Mouse (Mus musculus): ENCODE measurements around the gene Ap1b1. TPM values are rescaled to one million over a fixed set of nuclear protein-coding genes. Genes with fewer than 3 reads are reported as not detected.

Ap1b1 gene
- polyA plus RNA-seq, 1 experiment from 2014 or later, result 54.2 TPM

DNA sequence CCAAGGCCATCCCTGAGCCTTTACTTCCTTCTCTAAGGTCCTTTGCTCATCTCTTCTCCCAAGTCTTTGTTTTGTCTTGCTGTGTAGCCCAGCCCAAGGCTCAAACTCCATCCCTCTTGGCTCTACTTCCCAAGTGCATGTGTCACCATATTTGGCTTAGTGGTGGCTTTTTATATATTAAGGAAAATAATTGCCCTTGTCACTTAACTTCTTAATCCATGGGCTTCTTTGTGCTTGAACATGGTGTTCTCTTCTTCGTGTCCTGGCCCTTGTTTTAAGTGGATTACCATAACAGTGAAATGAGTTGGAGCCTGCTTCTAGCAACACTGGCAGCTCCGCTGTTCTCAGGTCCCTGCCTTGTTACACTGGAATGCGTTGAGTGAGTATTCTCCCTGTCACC is 9.1 kb downstream of the Ap1b1 start:
- no peak overlapping the region for H3K4me3 ChIP-seq (ENCODE audit: low read depth, low read length)
- H3K4me2 ChIP-seq (replicated peaks; ENCODE audit: low read depth, low read length), result no peak overlapping the region
- no peak overlapping the region for H3K9ac ChIP-seq (replicated peaks; ENCODE audit: low read depth, low read length)
- H3K4me1 ChIP-seq (ENCODE audit: control insufficient read depth, insufficient read depth, low read length), result no peaks in the 10 kb centered on the region
- ATAC-seq (ENCODE audit: insufficient number of reproducible peaks, insufficient read depth, low FRiP score, low read depth), result no peak
- H3K27ac ChIP-seq (ENCODE audit: low read length), result no peak overlapping the region
- no peaks in the 10 kb centered on the region for H3K27me3 ChIP-seq (ENCODE audit: control insufficient read depth, insufficient read depth, low read length)
- WGBS, result 92% methylated on average over 3 of the region's 3 CpGs
- no peaks in the 10 kb centered on the region; the same call in 1 of the 2 replicates for H3K36me3 ChIP-seq (ENCODE audit: control insufficient read depth, insufficient read depth, low read length)
- H3K9me3 ChIP-seq (ENCODE audit: control insufficient read depth, low read depth, low read length), result no peaks in the 10 kb centered on the region

GRCm38 (mm10) chr11:4996621-4997199 is 10.1 kb downstream of the Ap1b1 start:
- Histone ChIP-seq H3K27me3 (ENCODE audit: control insufficient read depth, insufficient read depth, low read length) (no peaks in the 10 kb centered on the region), H3K36me3 (ENCODE audit: control insufficient read depth, insufficient read depth, low read length) (no peaks in the 10 kb centered on the region; the same call in 1 of the 2 replicates), H3K4me3 (ENCODE audit: low read depth, low read length) (no peak overlapping the region), H3K9me3 (ENCODE audit: control insufficient read depth, low read depth, low read length) (no peaks in the 10 kb centered on the region), H3K27ac (ENCODE audit: low read length) (no peak overlapping the region), H3K9ac (replicated peaks; ENCODE audit: low read depth, low read length) (no peak overlapping the region), H3K4me1 (ENCODE audit: control insufficient read depth, insufficient read depth, low read length) (no peaks in the 10 kb centered on the region), H3K4me2 (replicated peaks; ENCODE audit: low read depth, low read length) (no peak overlapping the region)
- ATAC-seq (ENCODE audit: insufficient number of reproducible peaks, insufficient read depth, low FRiP score, low read depth), result no peak
- WGBS, result 82% methylated on average over 5 of the region's 5 CpGs

DNA sequence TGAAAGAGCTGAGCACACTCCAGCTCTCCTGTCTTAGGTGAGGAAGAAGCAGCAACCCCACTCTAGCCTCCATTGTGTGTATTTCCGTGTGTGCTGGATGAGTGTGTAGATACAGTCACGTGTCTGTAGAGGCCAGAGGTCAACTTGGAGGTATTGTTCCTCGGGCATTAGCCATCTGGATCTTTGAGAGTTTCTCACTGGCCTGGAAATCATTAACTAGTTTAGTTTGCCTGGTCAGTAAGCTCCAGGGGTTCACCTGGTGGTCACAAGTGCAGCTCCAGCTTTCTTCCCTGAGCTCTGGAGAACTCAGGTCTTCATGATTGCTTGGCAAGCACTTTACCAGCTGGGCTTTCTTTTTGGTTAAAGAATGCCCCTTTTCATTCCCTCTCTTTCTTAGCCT is 11.7 kb downstream of the Ap1b1 start:
- no peaks in the 10 kb centered on the region for H3K9me3 ChIP-seq (ENCODE audit: control insufficient read depth, low read depth, low read length)
- WGBS, result 35% methylated on average over 3 of the region's 3 CpGs
- H3K4me1 ChIP-seq (ENCODE audit: control insufficient read depth, insufficient read depth, low read length), result no peaks in the 10 kb centered on the region
- no peak overlapping the region for H3K9ac ChIP-seq (replicated peaks; ENCODE audit: low read depth, low read length)
- H3K27ac ChIP-seq (ENCODE audit: low read length), result peak overlapping the region; percentile 72
- no peak overlapping the region for H3K4me3 ChIP-seq (ENCODE audit: low read depth, low read length)
- no peaks in the 10 kb centered on the region for H3K27me3 ChIP-seq (ENCODE audit: control insufficient read depth, insufficient read depth, low read length)
- peak; percentile 88 for ATAC-seq (ENCODE audit: insufficient number of reproducible peaks, insufficient read depth, low FRiP score, low read depth)
- H3K4me2 ChIP-seq (replicated peaks; ENCODE audit: low read depth, low read length), result no peak overlapping the region
- peaks cover under 1% of the 10 kb centered on the region; the same call in 1 of the 2 replicates for H3K36me3 ChIP-seq (ENCODE audit: control insufficient read depth, insufficient read depth, low read length)

DNA sequence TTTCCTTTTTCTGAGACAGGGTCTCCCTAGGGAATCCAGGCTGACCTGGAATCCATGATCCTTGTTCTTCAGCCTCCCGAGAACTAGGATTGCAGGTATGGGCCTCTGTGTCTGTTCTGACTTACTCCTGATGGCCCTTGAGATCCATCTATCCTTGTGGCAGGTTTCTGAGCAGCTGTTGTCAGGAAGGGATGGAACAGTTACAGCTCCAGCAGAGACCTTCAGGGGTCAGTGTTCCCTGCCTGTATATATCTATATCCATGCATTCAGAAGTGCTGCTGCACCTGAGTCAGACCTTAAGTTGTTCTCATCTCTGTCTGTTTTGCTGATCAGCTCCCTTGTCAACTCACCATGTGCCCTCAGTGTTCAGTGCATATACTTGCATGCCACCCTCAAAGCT is 12.1 kb downstream of the Ap1b1 start:
- WGBS, result 61% methylated on average over 1 of the region's 1 CpGs
- no peak overlapping the region for H3K4me2 ChIP-seq (replicated peaks; ENCODE audit: low read depth, low read length)

GRCm38 (mm10) chr11:5000241-5000640 is 13.6 kb downstream of the Ap1b1 start:
- Histone ChIP-seq H3K4me1 (ENCODE audit: control insufficient read depth, insufficient read depth, low read length) (no peaks in the 10 kb centered on the region), H3K27me3 (ENCODE audit: control insufficient read depth, insufficient read depth, low read length) (no peaks in the 10 kb centered on the region), H3K9ac (replicated peaks; ENCODE audit: low read depth, low read length) (no peak overlapping the region), H3K27ac (ENCODE audit: low read length) (no peak overlapping the region), H3K4me2 (replicated peaks; ENCODE audit: low read depth, low read length) (no peak overlapping the region), H3K9me3 (ENCODE audit: control insufficient read depth, low read depth, low read length) (no peaks in the 10 kb centered on the region), H3K4me3 (ENCODE audit: low read depth, low read length) (no peak overlapping the region), H3K36me3 (ENCODE audit: control insufficient read depth, insufficient read depth, low read length) (peaks cover 2% of the 10 kb centered on the region; the same call in 1 of the 2 replicates)
- no peak for ATAC-seq (ENCODE audit: insufficient number of reproducible peaks, insufficient read depth, low FRiP score, low read depth)
- WGBS, result 85% methylated on average over 1 of the region's 1 CpGs

More for the DNA sequence above, 12.1 kb downstream of the Ap1b1 start:
- Histone ChIP-seq H3K9me3 (ENCODE audit: control insufficient read depth, low read depth, low read length) (no peaks in the 10 kb centered on the region), H3K4me3 (ENCODE audit: low read depth, low read length) (no peak overlapping the region), H3K36me3 (ENCODE audit: control insufficient read depth, insufficient read depth, low read length) (peaks cover 2% of the 10 kb centered on the region; the same call in 1 of the 2 replicates), H3K4me1 (ENCODE audit: control insufficient read depth, insufficient read depth, low read length) (no peaks in the 10 kb centered on the region), H3K27me3 (ENCODE audit: control insufficient read depth, insufficient read depth, low read length) (no peaks in the 10 kb centered on the region), H3K9ac (replicated peaks; ENCODE audit: low read depth, low read length) (no peak overlapping the region), H3K27ac (ENCODE audit: low read length) (peak overlapping the region; percentile 53; the same call in 1 of the 2 replicates)
- ATAC-seq (ENCODE audit: insufficient number of reproducible peaks, insufficient read depth, low FRiP score, low read depth), result no peak

DNA sequence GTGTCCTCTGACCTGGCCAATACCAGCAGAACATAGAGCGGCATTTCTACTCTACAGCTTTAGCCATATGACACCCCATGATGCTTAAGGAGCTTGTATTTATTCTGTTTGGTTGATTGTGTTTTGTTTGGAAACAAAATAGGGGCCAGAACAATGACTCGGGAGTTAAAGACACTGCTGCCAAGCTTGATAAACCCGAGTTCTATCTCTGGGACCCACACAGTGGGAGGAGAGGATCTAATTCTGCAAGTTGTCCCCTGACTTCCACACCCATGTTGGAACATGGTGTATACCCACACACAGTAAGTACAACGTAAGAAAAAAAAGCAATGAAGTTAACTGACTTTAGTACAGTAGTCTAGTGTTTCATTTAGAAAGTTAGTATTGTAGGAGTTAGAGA is 16.2 kb downstream of the Ap1b1 start:
- no peaks in the 10 kb centered on the region for H3K27me3 ChIP-seq (ENCODE audit: control insufficient read depth, insufficient read depth, low read length)
- ATAC-seq (ENCODE audit: insufficient number of reproducible peaks, insufficient read depth, low FRiP score, low read depth), result no peak
- no peak overlapping the region for H3K4me2 ChIP-seq (replicated peaks; ENCODE audit: low read depth, low read length)
- 84% methylated on average over 4 of the region's 4 CpGs for WGBS
- H3K27ac ChIP-seq (ENCODE audit: low read length), result no peak overlapping the region
- no peak overlapping the region for H3K4me3 ChIP-seq (ENCODE audit: low read depth, low read length)
- peaks cover 2% of the 10 kb centered on the region; the same call in 1 of the 2 replicates for H3K36me3 ChIP-seq (ENCODE audit: control insufficient read depth, insufficient read depth, low read length)
- H3K4me1 ChIP-seq (ENCODE audit: control insufficient read depth, insufficient read depth, low read length), result no peaks in the 10 kb centered on the region
- no peaks in the 10 kb centered on the region for H3K9me3 ChIP-seq (ENCODE audit: control insufficient read depth, low read depth, low read length)
- no peak overlapping the region for H3K9ac ChIP-seq (replicated peaks; ENCODE audit: low read depth, low read length)

- ATAC-seq (ENCODE audit: insufficient number of reproducible peaks, insufficient read depth, low FRiP score, low read depth), result no peak
- Histone ChIP-seq H3K9me3 (ENCODE audit: control insufficient read depth, low read depth, low read length) (no peaks in the 10 kb centered on the region), H3K27ac (ENCODE audit: low read length) (no peak overlapping the region), H3K4me3 (ENCODE audit: low read depth, low read length) (no peak overlapping the region), H3K36me3 (ENCODE audit: control insufficient read depth, insufficient read depth, low read length) (peaks cover 2% of the 10 kb centered on the region; the same call in 1 of the 2 replicates), H3K27me3 (ENCODE audit: control insufficient read depth, insufficient read depth, low read length) (no peaks in the 10 kb centered on the region), H3K4me2 (replicated peaks; ENCODE audit: low read depth, low read length) (no peak overlapping the region), H3K9ac (replicated peaks; ENCODE audit: low read depth, low read length) (no peak overlapping the region), H3K4me1 (ENCODE audit: control insufficient read depth, insufficient read depth, low read length) (no peaks in the 10 kb centered on the region)
- 90% methylated on average over 2 of the region's 2 CpGs for WGBS
Measured at GRCm38 (mm10) chr11:5005528-5005927, 18.9 kb downstream of the Ap1b1 start.

GRCm38 (mm10) chr11:5007186-5007585 is 20.6 kb downstream of the Ap1b1 start:
- Histone ChIP-seq H3K4me3 (ENCODE audit: low read depth, low read length) (no peak overlapping the region), H3K36me3 (ENCODE audit: control insufficient read depth, insufficient read depth, low read length) (peaks cover 2% of the 10 kb centered on the region; the same call in 1 of the 2 replicates), H3K4me1 (ENCODE audit: control insufficient read depth, insufficient read depth, low read length) (no peaks in the 10 kb centered on the region), H3K9me3 (ENCODE audit: control insufficient read depth, low read depth, low read length) (no peaks in the 10 kb centered on the region), H3K4me2 (replicated peaks; ENCODE audit: low read depth, low read length) (no peak overlapping the region), H3K27me3 (ENCODE audit: control insufficient read depth, insufficient read depth, low read length) (no peaks in the 10 kb centered on the region), H3K27ac (ENCODE audit: low read length) (no peak overlapping the region), H3K9ac (replicated peaks; ENCODE audit: low read depth, low read length) (no peak overlapping the region)
- WGBS, result 74% methylated on average over 1 of the region's 1 CpGs
- ATAC-seq (ENCODE audit: insufficient number of reproducible peaks, insufficient read depth, low FRiP score, low read depth), result no peak

- 0 out of 2 replicates have a peak, but pooled peaks have one; percentile 23 for ATAC-seq (ENCODE audit: insufficient number of reproducible peaks, insufficient read depth, low FRiP score, low read depth)
- 70% methylated on average over 3 of the region's 3 CpGs for WGBS
- H3K4me3 ChIP-seq (ENCODE audit: low read depth, low read length), result no peak overlapping the region
- no peak overlapping the region for H3K4me2 ChIP-seq (replicated peaks; ENCODE audit: low read depth, low read length)
- H3K27ac ChIP-seq (ENCODE audit: low read length), result no peak overlapping the region
- H3K4me1 ChIP-seq (ENCODE audit: control insufficient read depth, insufficient read depth, low read length), result no peaks in the 10 kb centered on the region
- no peaks in the 10 kb centered on the region for H3K27me3 ChIP-seq (ENCODE audit: control insufficient read depth, insufficient read depth, low read length)
- H3K9me3 ChIP-seq (ENCODE audit: control insufficient read depth, low read depth, low read length), result no peaks in the 10 kb centered on the region
- H3K36me3 ChIP-seq (ENCODE audit: control insufficient read depth, insufficient read depth, low read length), result peaks cover 3% of the 10 kb centered on the region; the same call in 1 of the 2 replicates
- H3K9ac ChIP-seq (replicated peaks; ENCODE audit: low read depth, low read length), result no peak overlapping the region
Measured at GRCm38 (mm10) chr11:5008867-5009266, 22.2 kb downstream of the Ap1b1 start.
